Mouse (Mus musculus): ENCODE data around the gene Shank1.

The Shank1 gene

DNA sequence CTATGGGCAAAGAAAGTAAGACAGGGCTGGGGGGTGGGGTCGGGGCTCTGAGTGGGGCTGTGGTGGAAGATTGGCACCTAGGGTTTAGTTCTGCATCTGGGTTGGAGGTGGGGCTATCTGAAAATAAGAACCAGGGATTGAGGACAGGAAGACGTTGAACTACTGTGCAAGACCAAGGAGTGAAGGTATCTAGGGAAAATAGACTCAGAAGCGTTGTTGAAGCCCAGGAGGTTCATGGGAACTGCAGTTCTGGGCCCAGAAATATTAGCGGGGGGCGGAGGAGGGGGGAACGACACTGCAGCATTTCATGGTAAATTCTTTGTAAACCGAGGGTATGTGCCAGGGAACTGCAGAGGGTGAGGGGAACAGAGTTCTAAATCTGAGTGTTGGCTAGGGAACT is 63.4 kb downstream of the Shank1 start:
- in situ Hi-C loops (cut with MboI, MseI): no loop called here

DNA sequence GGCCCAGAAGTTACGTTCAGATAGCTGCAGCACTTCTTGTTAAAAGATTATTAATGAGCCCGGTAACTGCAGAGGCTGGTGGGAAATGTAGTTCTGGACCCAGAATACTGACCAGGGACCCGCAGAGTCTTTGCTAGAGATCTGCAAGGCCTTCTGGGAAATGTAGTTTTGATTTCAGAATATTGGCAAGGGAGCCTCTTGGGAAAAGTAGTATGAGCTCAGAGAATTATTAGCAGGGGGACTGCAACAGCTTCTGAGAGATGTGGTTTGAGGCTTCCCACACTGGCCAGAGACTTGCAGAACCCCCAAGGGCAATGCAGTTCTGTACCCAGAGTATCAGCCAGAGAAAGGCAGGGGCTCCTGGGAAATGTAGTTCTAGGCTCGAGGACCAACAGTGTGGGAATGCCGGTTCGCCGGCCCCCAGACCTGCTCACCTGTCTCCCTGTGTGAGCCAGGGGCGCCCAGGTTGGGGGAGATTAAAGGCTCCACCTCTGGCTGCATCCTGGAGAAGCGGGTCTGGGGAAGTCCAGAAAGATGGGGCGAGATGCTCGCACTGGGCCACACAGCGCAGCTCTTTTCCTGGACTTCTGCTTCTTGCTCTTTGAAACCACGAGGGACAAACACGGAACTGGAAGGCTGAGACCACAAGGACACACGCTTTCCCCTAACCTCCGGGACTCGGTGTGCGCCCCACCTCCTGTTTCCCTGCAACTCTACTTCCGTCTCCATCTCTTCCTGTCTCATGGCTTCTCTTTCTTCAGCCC is 64.0 kb downstream of the Shank1 start:
- in situ Hi-C loops (cut with MboI, MseI): no loop called here

DNA sequence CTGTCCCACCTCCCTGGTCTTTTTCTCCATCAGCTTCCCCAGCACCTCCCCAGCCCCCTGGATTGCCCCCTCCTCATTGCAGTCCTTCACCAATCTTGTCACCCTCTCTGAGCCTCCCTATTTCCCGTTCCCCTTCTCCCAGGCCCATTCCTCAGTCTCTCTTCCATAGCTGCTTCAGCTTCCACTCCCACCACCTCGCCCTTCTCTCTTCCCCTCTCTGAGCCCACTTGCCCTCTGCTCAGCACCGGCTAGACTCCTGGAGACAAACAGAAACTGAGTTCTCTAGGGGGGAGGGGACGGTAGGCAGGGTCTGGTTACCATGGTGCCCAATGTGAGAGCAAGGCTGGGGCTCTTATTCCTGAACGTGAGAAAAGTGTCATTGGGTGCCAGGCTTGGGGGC is 64.7 kb downstream of the Shank1 start:
- in situ Hi-C loops (cut with MboI, MseI): no loop called here

DNA sequence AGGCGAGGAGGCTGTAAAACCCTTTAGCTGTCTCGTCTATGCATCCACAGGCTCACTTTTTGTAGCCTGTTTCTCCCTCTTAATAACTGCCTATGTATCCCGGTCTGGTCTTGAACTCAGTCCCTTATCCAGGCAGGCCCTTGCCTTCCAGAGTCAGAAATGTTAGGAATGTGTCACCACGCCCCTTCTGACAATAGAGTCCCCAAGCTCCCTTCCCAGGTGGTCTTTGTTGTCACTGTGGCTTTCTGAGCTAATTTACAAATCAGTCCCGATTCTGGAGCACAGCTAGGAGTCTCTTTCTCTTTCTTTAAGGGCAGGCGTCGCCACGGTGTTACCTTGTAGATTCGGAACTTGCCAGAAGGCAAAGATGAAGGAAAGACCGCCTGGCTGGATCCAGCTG is 65.2 kb downstream of the Shank1 start:
- in situ Hi-C loops (cut with MboI, MseI): no loop called here

DNA sequence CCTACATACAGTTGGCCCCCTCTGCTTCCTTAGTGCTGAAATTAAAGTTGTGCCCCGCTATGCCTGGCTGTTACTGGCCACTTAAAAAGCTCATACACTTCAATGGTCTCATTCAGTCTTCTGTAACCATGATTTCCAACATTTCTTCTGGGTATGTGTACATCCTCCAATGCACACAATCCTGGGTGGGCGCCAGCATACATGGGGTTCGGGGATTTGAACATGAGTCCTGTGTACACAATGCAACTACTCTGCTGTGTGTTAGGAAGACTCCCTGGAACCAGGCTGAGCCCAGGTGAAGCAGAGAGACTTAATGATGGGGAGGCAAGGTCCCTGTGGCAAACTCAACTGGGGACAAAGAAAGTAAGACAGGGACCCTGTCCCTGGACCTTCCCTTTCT is 65.7 kb downstream of the Shank1 start:
- in situ Hi-C loops (cut with MboI, MseI): no loop called here

DNA sequence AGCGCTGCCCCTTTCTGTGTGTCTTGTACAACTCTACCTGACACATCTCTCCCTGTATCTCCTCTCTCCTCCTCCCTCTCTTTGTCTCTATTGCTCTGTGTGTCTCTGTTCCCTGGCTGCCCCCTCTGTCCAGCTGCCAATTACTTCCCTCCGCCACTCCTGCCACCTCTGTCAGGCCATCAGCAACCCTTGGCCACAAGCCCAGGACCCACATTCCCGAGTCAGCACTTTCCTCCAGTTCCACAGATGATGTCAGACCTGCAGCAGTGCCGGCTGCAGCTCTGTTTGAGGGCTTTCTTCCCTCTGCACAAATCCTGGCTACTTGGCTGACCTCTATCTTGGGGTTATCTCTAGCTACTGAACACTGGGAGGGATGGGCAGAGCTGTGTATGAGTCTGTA is 68.2 kb downstream of the Shank1 start:
- in situ Hi-C loops (cut with MboI, MseI): no loop called here

DNA sequence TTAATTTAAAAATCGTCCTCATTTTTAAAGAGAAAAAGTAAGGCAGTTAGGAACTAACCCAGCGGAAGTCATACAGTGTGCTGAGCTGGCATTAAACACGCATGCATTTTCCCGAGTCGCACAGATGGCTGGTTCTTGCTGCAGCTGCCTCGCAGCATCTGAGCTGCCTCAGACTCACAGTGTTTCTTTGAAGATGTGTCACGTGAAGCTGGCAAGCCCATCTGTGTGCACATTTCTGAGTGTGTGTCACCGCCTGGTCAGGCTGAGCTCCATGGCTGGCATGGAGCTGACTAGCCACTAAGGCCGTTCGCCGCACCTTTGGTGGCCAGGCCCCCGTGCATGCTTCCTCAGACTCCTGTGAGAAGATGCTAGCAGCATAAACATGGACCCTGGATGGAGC is 72.5 kb downstream of the Shank1 start:
- in situ Hi-C loops (cut with MboI, MseI): no loop called here

DNA sequence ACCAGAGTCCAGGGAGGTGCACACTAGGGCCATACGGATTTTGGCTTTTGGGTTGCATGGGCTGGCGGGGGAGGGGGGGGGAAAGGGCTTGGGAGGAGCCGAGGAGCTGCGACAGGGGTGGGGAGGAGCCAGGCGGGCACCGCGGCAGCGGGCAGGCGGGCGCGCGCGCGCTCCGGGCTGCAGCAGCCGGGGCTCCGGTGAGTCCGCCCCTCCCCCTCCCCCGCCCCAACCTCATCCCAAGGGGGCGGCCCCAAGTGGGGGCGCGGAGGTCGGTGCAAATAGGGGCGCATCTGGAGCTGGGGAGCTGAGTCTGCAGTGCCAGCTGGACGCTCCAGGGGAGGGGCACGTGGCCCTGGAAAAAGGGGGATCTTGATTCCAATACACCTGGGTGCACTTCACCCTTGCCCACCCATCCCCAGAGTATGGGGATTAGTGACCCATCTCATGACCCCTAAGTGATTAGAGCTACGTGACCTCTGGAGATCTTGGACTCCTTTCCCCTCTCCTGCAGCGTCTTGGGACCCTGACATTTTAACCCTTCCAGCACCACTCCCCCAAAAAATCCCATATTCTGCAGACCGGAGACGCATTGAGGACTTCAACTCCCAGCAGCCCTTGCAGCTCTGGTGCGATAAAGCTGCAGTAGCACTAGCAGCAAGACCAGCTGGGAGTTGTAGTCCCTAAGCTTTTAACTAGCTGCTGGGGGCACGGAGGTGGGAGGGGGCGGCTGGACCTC is 74.1 kb downstream of the Shank1 start, which contains the start of gene Syt3:
Gene Syt3 (plus strand): TSS at position 123 of the 736 bp plus-strand sequence.
- in situ Hi-C loops (cut with MboI, MseI): no loop called here

DNA sequence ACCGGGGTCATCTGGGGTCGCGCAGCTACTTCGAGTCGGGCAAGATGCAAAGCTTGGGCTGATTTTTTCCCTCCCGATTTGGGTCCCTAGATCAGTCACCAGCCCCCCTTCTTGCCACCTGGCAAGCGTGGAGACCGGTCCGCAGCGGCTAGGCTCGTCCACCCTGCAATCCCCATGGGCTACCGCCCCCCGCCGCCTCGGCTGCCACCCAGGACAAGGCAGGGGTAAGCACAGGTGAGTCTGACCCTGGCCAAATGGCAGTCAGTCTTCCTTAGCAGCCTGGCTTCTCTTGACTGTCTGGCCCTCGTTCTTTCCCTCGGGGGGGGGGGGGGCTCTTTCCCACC is 74.6 kb downstream of the Shank1 start:
- in situ Hi-C loops (cut with MboI, MseI): no loop called here

DNA sequence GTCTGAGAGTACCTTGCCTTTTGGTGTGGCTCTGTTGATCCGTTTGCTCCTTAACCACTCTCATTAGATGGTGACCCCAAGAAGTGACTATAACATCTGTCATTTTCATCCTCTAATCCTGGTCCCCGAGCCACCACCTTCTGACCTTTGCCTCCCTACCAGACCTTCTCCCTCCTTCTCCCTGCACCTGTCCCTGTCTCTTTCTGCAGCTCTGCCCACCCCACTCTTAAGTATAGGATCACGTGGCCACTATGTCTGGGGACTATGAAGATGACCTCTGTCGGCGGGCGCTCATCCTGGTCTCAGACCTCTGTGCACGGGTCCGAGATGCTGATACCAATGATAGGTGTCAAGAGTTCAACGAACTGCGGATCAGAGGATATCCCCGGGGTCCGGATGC is 75.7 kb downstream of the Shank1 start, which contains the start of gene 1700008O03Rik:
Gene 1700008O03Rik (minus strand): TSS at position 101 of the 400 bp plus-strand sequence.
- in situ Hi-C loops (cut with MboI, MseI): no loop called here

DNA sequence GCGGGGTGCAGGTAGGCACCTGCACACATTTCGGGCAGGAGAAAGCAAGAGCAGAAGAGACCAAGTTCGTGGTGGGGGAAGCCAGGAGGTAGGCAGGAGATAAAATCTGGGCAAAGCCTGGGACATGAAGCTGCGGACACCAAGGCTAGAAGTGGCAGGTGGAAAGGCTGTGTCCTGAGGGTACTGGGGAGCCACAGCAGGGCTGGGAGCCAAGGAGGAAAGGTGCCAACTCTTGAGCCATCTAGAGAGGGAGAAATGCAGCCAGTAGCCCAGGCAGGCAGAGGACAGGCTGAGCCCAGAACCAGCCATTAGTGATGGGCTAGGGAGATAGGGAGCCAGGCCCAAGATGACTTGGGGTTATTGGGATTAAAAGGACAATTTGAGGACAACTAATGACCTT is 81.8 kb downstream of the Shank1 start:
- in situ Hi-C loops (cut with MboI, MseI): no loop called here

DNA sequence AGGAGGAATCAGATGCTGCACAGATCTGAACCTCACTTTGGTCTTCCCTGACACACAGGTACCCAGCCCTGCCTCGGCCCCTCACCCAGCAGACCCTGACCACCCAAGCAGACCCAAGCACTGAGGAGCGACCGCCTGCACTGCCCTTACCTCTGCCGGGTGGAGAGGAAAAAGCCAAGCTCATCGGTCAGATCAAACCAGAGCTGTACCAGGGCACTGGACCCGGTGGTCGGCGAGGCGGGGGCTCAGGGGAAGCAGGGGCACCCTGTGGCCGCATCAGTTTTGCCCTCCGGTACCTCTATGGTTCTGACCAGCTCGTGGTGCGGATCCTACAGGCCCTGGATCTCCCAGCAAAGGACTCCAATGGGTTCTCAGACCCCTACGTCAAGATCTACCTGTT is 82.3 kb downstream of the Shank1 start:
- in situ Hi-C loops (cut with MboI, MseI): no loop called here

DNA sequence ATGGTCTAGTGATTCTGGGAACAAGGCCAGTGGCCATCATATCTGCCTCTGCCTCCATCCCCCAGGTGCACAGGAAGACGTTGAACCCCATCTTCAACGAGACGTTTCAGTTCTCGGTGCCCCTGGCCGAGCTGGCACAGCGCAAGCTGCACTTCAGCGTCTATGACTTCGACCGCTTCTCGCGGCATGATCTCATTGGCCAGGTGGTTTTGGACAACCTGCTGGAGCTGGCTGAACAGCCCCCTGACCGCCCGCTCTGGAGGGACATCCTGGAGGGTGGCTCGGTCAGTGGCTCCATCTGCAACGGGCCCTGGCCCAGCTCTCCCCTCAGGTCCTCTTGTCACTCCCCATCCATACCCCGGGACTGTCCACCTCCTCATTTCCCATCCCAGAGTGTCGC is 83.2 kb downstream of the Shank1 start:
- in situ Hi-C loops (cut with MboI, MseI): no loop called here

DNA sequence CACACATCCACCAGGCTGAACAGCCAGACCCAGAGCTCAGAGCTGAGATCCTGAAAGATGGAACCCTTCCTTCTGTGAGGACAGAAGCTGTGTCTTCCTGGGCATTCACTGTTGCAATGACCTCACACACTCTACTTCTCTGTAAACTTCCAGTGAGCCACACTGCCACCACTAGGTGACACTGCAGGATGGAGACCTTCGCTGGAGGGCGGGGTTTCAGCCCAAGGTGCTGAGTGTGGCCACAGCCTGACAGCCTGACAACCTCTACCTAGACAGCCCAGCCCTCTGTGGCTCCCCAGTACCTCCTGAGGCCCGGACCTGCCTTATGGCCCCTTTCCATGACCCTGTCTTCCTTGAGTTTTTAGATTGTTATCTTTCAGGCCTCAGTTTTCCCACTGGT is 88.5 kb downstream of the Shank1 start:
- in situ Hi-C loops (cut with MboI, MseI): no loop called here

DNA sequence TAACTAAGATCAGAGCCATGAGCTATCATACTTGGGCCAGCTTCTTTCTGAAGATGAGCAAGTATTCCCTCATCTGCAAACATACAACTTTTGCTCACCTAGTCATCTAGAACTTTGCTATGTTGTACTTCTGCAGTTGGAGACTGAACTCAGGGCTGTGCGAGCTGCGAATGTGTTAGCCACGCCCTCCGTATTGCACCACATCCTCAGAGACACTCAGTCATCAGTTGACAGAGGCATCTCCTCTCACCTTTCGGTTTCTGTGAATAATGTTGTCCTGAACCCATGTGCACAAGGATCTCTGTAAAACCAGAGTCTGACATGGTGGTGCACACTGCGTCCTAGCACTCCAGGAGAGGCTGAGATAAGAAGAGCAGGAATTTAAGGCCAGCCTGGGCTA is 91.6 kb downstream of the Shank1 start:
- in situ Hi-C loops (cut with MboI, MseI): no loop called here

DNA sequence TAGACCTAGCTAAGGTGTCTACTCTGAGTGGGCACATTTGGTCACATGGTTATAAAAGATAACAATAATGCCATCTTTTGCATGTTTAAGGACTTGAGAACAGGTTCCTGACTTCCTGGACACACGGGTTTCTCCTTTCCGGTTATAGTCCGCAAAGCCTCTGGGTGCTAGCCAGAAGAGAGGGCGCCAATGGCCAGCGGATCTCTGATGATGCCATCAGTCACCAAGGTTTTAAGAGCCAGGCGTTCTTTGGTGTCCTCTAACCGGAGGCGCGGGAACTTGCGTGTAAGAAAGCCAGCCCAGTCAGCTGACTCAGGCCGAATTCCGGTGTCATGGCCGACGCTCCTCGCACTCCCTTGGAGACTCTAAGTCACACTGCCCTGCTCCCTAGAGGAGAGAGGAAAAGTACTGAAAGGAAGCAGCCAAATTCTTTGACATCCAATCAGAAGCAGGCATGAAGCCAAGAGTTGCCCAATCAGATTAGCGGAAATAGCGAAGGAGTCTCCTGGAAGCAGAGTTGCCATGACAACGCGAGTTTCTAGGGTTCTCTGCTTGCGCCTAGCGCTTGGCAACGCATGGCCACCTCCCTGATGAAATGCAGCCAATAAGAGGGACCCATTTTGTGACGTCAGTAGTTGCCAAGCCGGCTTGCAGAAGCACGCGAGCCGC is 95.4 kb downstream of the Shank1 start:
- in situ Hi-C loops (cut with MboI, MseI): no loop called here

DNA sequence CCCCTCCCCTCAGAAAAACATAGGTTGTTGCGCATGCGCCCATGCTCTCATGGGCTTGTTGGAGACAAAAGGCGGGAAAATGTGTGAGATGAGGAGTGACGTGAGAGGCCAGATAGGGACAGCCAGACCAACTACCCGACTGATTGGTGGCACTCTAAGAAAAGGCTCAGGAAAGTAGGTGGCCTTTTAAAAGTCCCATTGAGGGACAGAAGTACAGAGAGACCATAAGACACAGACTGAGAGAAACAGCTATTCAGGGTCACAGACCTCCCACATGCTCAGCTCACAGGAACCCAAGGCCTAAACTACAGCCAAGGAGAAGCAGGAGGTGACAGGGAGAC is 95.9 kb downstream of the Shank1 start:
- in situ Hi-C loops (cut with MboI, MseI): no loop called here
